Mouse (Mus musculus) midbrain, embryonic 13.5 days (tissue): ENCODE measurements around the gene Adcy10. TPM values are rescaled to one million over a fixed set of nuclear protein-coding genes. Genes with fewer than 3 reads are reported as not detected.

Experiments used
- ATAC-seq: fragments of 200-750 bp; cut with Nextera tagmentation; 2 replicates; pipeline ENCODE4 v1.8.0; 2017; ENCODE audit warnings: mild to moderate bottlenecking, moderate TSS enrichment, moderate library complexity
- H3K27ac ChIP-seq: fragments of 300-500 bp; sonication (generic); 2 replicates; pipeline ENCODE4 v1.5.1; 2015; ENCODE audit warnings: inconsistent platforms, mild to moderate bottlenecking, moderate library complexity
- H3K27me3 ChIP-seq: fragments of 300-500 bp; sonication (generic); 2 replicates; pipeline ENCODE4 v1.6.1; 2015; ENCODE audit warnings: mild to moderate bottlenecking, inconsistent platforms
- H3K36me3 ChIP-seq: fragments of 300-500 bp; sonication (generic); 2 replicates; pipeline ENCODE4 v1.6.1; 2015; ENCODE audit warnings: mild to moderate bottlenecking, inconsistent platforms
- H3K4me1 ChIP-seq: fragments of 300-500 bp; sonication (generic); replicated peaks from 2 replicates; pipeline ENCODE4 v1.6.1; 2015; ENCODE audit warnings: inconsistent platforms
- H3K4me2 ChIP-seq: fragments of 300-500 bp; sonication (generic); replicated peaks from 2 replicates; pipeline ENCODE4 v1.6.1; 2015; ENCODE audit warnings: moderate library complexity, mild to moderate bottlenecking, inconsistent platforms
- H3K4me3 ChIP-seq: fragments of 300-500 bp; sonication (generic); replicated peaks from 2 replicates; pipeline ENCODE4 v1.5.1; 2015; ENCODE audit warnings: mild to moderate bottlenecking, inconsistent platforms
- H3K9ac ChIP-seq: fragments of 300-500 bp; sonication (generic); replicated peaks from 2 replicates; pipeline ENCODE4 v1.6.1; 2015; ENCODE audit warnings: mild to moderate bottlenecking, inconsistent platforms
- H3K9me3 ChIP-seq: fragments of 300-500 bp; sonication (generic); 2 replicates; pipeline ENCODE4 v1.6.1; 2016; ENCODE audit warnings: mild to moderate bottlenecking, inconsistent platforms
- WGBS: fragments of 180-500 bp; shearing (Covaris S2); methylation state at CpG from one replicate; pipeline ENCODE4 v1.1.7; 2015; 5-methylcytosine and 5-hydroxymethylcytosine counted together
- polyA plus RNA-seq: library from polyadenylated mRNA; unstranded; fragments of >200 nt; fragmentation: Nextera tagmentation; extraction: Ambion mirVana; gene quantifications from 2 replicates; pipeline ENCODE4 v1.2.1, GENCODE M21; 2015

Gene Adcy10
- 0.11 and 0.15 TPM in 2 replicates for polyA plus RNA-seq

- Histone ChIP-seq H3K4me3 (no peak within 1 kb of the TSS), H3K4me1 (no peaks in the 10 kb centered on the region), H3K9ac (no peak within 1 kb of the TSS), H3K9me3 (no peaks in the 10 kb centered on the region), H3K27ac (no peak within 1 kb of the TSS), H3K27me3 (no peaks in the 10 kb centered on the region), H3K4me2 (no peak within 1 kb of the TSS), H3K36me3 (peaks cover 17% of the 10 kb centered on the region)
- 95% methylated on average over 8 of the region's 8 CpGs for WGBS
- ATAC-seq, result no peak
Measured at GRCm38 (mm10) chr1:165484688-165485233, at the start of gene Adcy10. TSS of gene Adcy10 (plus strand) at chr1:165485183.

GRCm38 (mm10) chr1:165438289-165439021 is 46.5 kb upstream of the Adcy10 start:
- H3K9me3 ChIP-seq, result 0 out of 2 replicates have a peak, but pooled peaks cover 4% of the 10 kb centered on the region
- no peak for ATAC-seq

GRCm38 (mm10) chr1:165440788-165441187 is 44.2 kb upstream of the Adcy10 start:
- Histone ChIP-seq H3K9me3 (0 out of 2 replicates have a peak, but pooled peaks cover 4% of the 10 kb centered on the region), H3K4me1 (no peaks in the 10 kb centered on the region), H3K36me3 (0 out of 2 replicates have a peak, but pooled peaks cover under 1% of the 10 kb centered on the region), H3K4me3 (no peak overlapping the region), H3K27me3 (no peaks in the 10 kb centered on the region), H3K4me2 (no peak overlapping the region), H3K9ac (no peak overlapping the region), H3K27ac (no peak overlapping the region)
- ATAC-seq, result peak; percentile 20; the same call in 1 of the 2 replicates
- 76% methylated on average over 3 of the region's 3 CpGs for WGBS

More at GRCm38 (mm10) chr1:165438289-165439021, 46.5 kb upstream of the Adcy10 start:
- Histone ChIP-seq H3K27ac (no peak overlapping the region), H3K4me2 (no peak overlapping the region), H3K36me3 (0 out of 2 replicates have a peak, but pooled peaks cover 5% of the 10 kb centered on the region), H3K4me3 (no peak overlapping the region), H3K4me1 (no peaks in the 10 kb centered on the region), H3K9ac (no peak overlapping the region), H3K27me3 (no peaks in the 10 kb centered on the region)
- WGBS, result 95% methylated on average over 1 of the region's 1 CpGs

- H3K9ac ChIP-seq, result no peak overlapping the region
- no peak overlapping the region for H3K4me3 ChIP-seq
- peak; percentile 27; the same call in 1 of the 2 replicates for ATAC-seq
- no peaks in the 10 kb centered on the region for H3K36me3 ChIP-seq
- H3K9me3 ChIP-seq, result 0 out of 2 replicates have a peak, but pooled peaks cover 4% of the 10 kb centered on the region
- no peak overlapping the region for H3K4me2 ChIP-seq
- H3K4me1 ChIP-seq, result no peaks in the 10 kb centered on the region
- no peak overlapping the region for H3K27ac ChIP-seq
- H3K27me3 ChIP-seq, result no peaks in the 10 kb centered on the region
Measured at GRCm38 (mm10) chr1:165441201-165441600, 43.8 kb upstream of the Adcy10 start.

GRCm38 (mm10) chr1:165441719-165442118 is 43.3 kb upstream of the Adcy10 start:
- no peak overlapping the region for H3K9ac ChIP-seq
- H3K27ac ChIP-seq, result no peak overlapping the region
- no peaks in the 10 kb centered on the region for H3K27me3 ChIP-seq
- no peak overlapping the region for H3K4me3 ChIP-seq
- ATAC-seq, result no peak
- no peaks in the 10 kb centered on the region for H3K36me3 ChIP-seq
- no peaks in the 10 kb centered on the region for H3K9me3 ChIP-seq
- H3K4me1 ChIP-seq, result no peaks in the 10 kb centered on the region
- 88% methylated on average over 3 of the region's 3 CpGs for WGBS
- no peak overlapping the region for H3K4me2 ChIP-seq

GRCm38 (mm10) chr1:165459041-165459502 is 25.9 kb upstream of the Adcy10 start:
- H3K4me3 ChIP-seq, result peak overlapping the region; percentile 97
- 26% methylated on average over 7 of the region's 7 CpGs for WGBS
- H3K4me1 ChIP-seq, result peaks cover 19% of the 10 kb centered on the region
- peak overlapping the region; percentile 86 for H3K9ac ChIP-seq
- no peak for ATAC-seq
- no peaks in the 10 kb centered on the region for H3K27me3 ChIP-seq
- 0 out of 2 replicates have a peak, but pooled peaks cover 3% of the 10 kb centered on the region for H3K36me3 ChIP-seq
- H3K27ac ChIP-seq, result no peak overlapping the region
- peak overlapping the region; percentile 78 for H3K4me2 ChIP-seq
- H3K9me3 ChIP-seq, result peaks cover 4% of the 10 kb centered on the region; the same call in 1 of the 2 replicates

- peak overlapping the region; percentile 97 for H3K4me3 ChIP-seq
- peak overlapping the region; percentile 78 for H3K4me2 ChIP-seq
- peaks cover 19% of the 10 kb centered on the region for H3K4me1 ChIP-seq
- under 1% methylated on average over 56 of the region's 60 CpGs for WGBS
- peak overlapping the region; percentile 86 for H3K9ac ChIP-seq
- ATAC-seq, result no peak
- no peaks in the 10 kb centered on the region for H3K27me3 ChIP-seq
- H3K27ac ChIP-seq, result peak overlapping the region; percentile 95
- no peaks in the 10 kb centered on the region for H3K36me3 ChIP-seq
- H3K9me3 ChIP-seq, result no peaks in the 10 kb centered on the region
Measured at GRCm38 (mm10) chr1:165459503-165460181, 25.3 kb upstream of the Adcy10 start.

- 0% methylated on average over 37 of the region's 37 CpGs for WGBS
Measured at GRCm38 (mm10) chr1:165460360-165460800, 24.6 kb upstream of the Adcy10 start, which contains the start of the genes Dcaf6 and Mpc2. TSS of gene Dcaf6 (minus strand) at chr1:165460475. TSS of gene Mpc2 (plus strand) at chr1:165460637.

GRCm38 (mm10) chr1:165460801-165461377 is 24.1 kb upstream of the Adcy10 start:
- Histone ChIP-seq H3K4me1 (peaks cover 19% of the 10 kb centered on the region), H3K27ac (peak overlapping the region; percentile 95), H3K4me3 (peak overlapping the region; percentile 97), H3K9ac (peak overlapping the region; percentile 70), H3K4me2 (peak overlapping the region; percentile 78), H3K27me3 (no peaks in the 10 kb centered on the region), H3K9me3 (no peaks in the 10 kb centered on the region), H3K36me3 (no peaks in the 10 kb centered on the region)
- whole genome bisulfite sequencing, result 1% methylated on average over 41 of the region's 41 CpGs
- ATAC-seq, result peak; percentile 97

More at GRCm38 (mm10) chr1:165460360-165460800, 24.6 kb upstream of the Adcy10 start, which contains the start of the genes Dcaf6 and Mpc2:
- peak within 1 kb of the TSS; percentile 95 for H3K27ac ChIP-seq
- peak; percentile 95 for ATAC-seq
- peak within 1 kb of the TSS; percentile 97 for H3K4me3 ChIP-seq
- peak within 1 kb of the TSS; percentile 86 for H3K9ac ChIP-seq
- H3K27me3 ChIP-seq, result no peaks in the 10 kb centered on the region
- no peaks in the 10 kb centered on the region for H3K9me3 ChIP-seq
- peaks cover 19% of the 10 kb centered on the region for H3K4me1 ChIP-seq
- H3K4me2 ChIP-seq, result peak within 1 kb of the TSS; percentile 78
- no peaks in the 10 kb centered on the region for H3K36me3 ChIP-seq

GRCm38 (mm10) chr1:165461681-165462080 is 23.3 kb upstream of the Adcy10 start:
- no peak for ATAC-seq
- Histone ChIP-seq H3K9ac (peak overlapping the region; percentile 70), H3K4me1 (peaks cover 19% of the 10 kb centered on the region), H3K4me2 (peak overlapping the region; percentile 62), H3K4me3 (peak overlapping the region; percentile 97), H3K27me3 (no peaks in the 10 kb centered on the region), H3K27ac (peak overlapping the region; percentile 78; the same call in 1 of the 2 replicates), H3K36me3 (no peaks in the 10 kb centered on the region), H3K9me3 (no peaks in the 10 kb centered on the region)
- 3% methylated on average over 9 of the region's 9 CpGs for WGBS

- Histone ChIP-seq H3K27ac (no peak overlapping the region), H3K4me1 (peaks cover 19% of the 10 kb centered on the region), H3K4me3 (no peak overlapping the region), H3K27me3 (no peaks in the 10 kb centered on the region), H3K9ac (no peak overlapping the region), H3K9me3 (no peaks in the 10 kb centered on the region), H3K36me3 (no peaks in the 10 kb centered on the region), H3K4me2 (no peak overlapping the region)
- ATAC-seq, result no peak
- WGBS, result 87% methylated on average over 1 of the region's 1 CpGs
Measured at GRCm38 (mm10) chr1:165462861-165463260, 22.1 kb upstream of the Adcy10 start.
